Mouse (Mus musculus) heart, postnatal 25 days (tissue): ENCODE data around the gene Traf4. TPM values are rescaled to one million over a fixed set of nuclear protein-coding genes. Genes with fewer than 3 reads are reported as not detected.
A peak's percentile ranks its signal among the peaks of the same experiment; 100 is the strongest.

Source experiments
- DNase-seq: peaks from one replicate; pipeline ENCODE4 v3.0.0; 2022; ENCODE audit warnings: low spot score
- intact Hi-C: fragments of 180-260 bp; cut with DNase I; formaldehyde crosslinking; loops from one replicate; pipeline ENCODE4 v1.15.1; 2025
- total RNA-seq, 2 experiments: library from RNA; stranded (reverse); gene quantifications; 2 replicates each; pipeline ENCODE4 v1.2.3; 2021

The Traf4 gene
- total RNA-seq, 2 experiments from 2014 or later: 4.6 to 6.7 TPM

- no peak for DNase-seq
- intact Hi-C loops: loop anchor here (10.0 kb wide), 1 partner anchor 359 kb away; no protein-coding TSS in a partner anchor
Observed at GRCm38 (mm10) chr11:78183884-78184514, 18.6 kb upstream of the Traf4 start.

GRCm38 (mm10) chr11:78182961-78183844 is 17.8 kb upstream of the Traf4 start, which contains the start of gene Rpl23a:
Gene Rpl23a (minus strand): TSS chr11:78183584.
- intact Hi-C loops: loop anchor here (10.0 kb wide), 1 partner anchor 358 kb away; no protein-coding TSS in a partner anchor
- DNase-seq: peak; percentile 70

- no peak for DNase-seq
- intact Hi-C loops: loop anchor here (10.0 kb wide), 1 partner anchor 358 kb away; no protein-coding TSS in a partner anchor
Observed at GRCm38 (mm10) chr11:78182450-78182849, 17.1 kb upstream of the Traf4 start.

GRCm38 (mm10) chr11:78181830-78182357 is 16.5 kb upstream of the Traf4 start:
- intact Hi-C loops: loop anchor here (10.0 kb wide), 1 partner anchor 357 kb away; no protein-coding TSS in a partner anchor
- no peak for DNase-seq

- intact Hi-C loops: loop anchor here (10.0 kb wide), 1 partner anchor 355 kb away; no protein-coding TSS in a partner anchor
Observed at GRCm38 (mm10) chr11:78180081-78180761, 14.8 kb upstream of the Traf4 start.

GRCm38 (mm10) chr11:78179438-78179999 is 14.1 kb upstream of the Traf4 start:
- DNase-seq: no peak
- intact Hi-C loops: loop anchor here (2.0 kb wide), 1 partner anchor 161 kb away; no protein-coding TSS in a partner anchor

More at GRCm38 (mm10) chr11:78180081-78180761, 14.8 kb upstream of the Traf4 start:
- no peak for DNase-seq

GRCm38 (mm10) chr11:78178859-78179437 is 13.6 kb upstream of the Traf4 start:
- intact Hi-C loops: loop anchor here (1.0 to 2.0 kb wide), 2 partner anchors 20 to 160 kb away; no protein-coding TSS in a partner anchor
- no peak for DNase-seq

- DNase-seq: peak; percentile 94
- intact Hi-C loops: loop anchor here (1.0 to 2.0 kb wide), 3 partner anchors 19 to 159 kb away; no protein-coding TSS in a partner anchor
Observed at GRCm38 (mm10) chr11:78177903-78178858, 12.8 kb upstream of the Traf4 start.

- DNase-seq: no peak
- intact Hi-C loops: loop anchor here (2.0 kb wide), 1 partner anchor 117 kb away; no protein-coding TSS in a partner anchor
Observed at GRCm38 (mm10) chr11:78177437-78177836, 12.0 kb upstream of the Traf4 start.

- no peak for DNase-seq
Observed at GRCm38 (mm10) chr11:78176905-78177331, 11.5 kb upstream of the Traf4 start.

GRCm38 (mm10) chr11:78176402-78176862 is 11.0 kb upstream of the Traf4 start, which contains the start of the genes Nek8 and Tlcd1:
Gene Nek8 (minus strand): TSS chr11:78176675.
Gene Tlcd1 (plus strand): TSS chr11:78176711.
- peak; percentile 82 for DNase-seq
- intact Hi-C loops: loop anchor here (2.0 kb wide), 1 partner anchor 116 kb away; no protein-coding TSS in a partner anchor

More at GRCm38 (mm10) chr11:78176905-78177331, 11.5 kb upstream of the Traf4 start:
- intact Hi-C loops: loop anchor here (2.0 kb wide), 1 partner anchor 116 kb away; no protein-coding TSS in a partner anchor

GRCm38 (mm10) chr11:78175771-78176401 is 10.5 kb upstream of the Traf4 start:
- intact Hi-C loops: loop anchor here (2.0 kb wide), 1 partner anchor 115 kb away; no protein-coding TSS in a partner anchor
- DNase-seq: no peak

- intact Hi-C loops: no loop called here
- no peak for DNase-seq
Observed at GRCm38 (mm10) chr11:78174506-78174905, 9.1 kb upstream of the Traf4 start.

- DNase-seq: no peak
- intact Hi-C loops: no loop called here
Observed at GRCm38 (mm10) chr11:78172748-78173383, 7.5 kb upstream of the Traf4 start.

- intact Hi-C loops: no loop called here
Observed at GRCm38 (mm10) chr11:78172034-78172747, 6.8 kb upstream of the Traf4 start.

GRCm38 (mm10) chr11:78171328-78171727 is 5.9 kb upstream of the Traf4 start:
- no peak for DNase-seq
- intact Hi-C loops: no loop called here

More at GRCm38 (mm10) chr11:78172034-78172747, 6.8 kb upstream of the Traf4 start:
- DNase-seq: no peak
